Mouse (Mus musculus) cortical plate, adult 2 months (tissue): ENCODE measurements around the gene Urah.

Experiments used
- CTCF ChIP-seq: fragments of 200-500 bp; IDR thresholded peaks from 2 replicates; pipeline ENCODE4 v1.5.1; 2011; ENCODE audit warnings: mild to moderate bottlenecking, control low read depth, low read length; ENCODE audit not compliant: insufficient read depth; ENCODE audit errors: extremely low read depth
- POLR2A ChIP-seq: fragments of 200-500 bp; IDR thresholded peaks from 2 replicates; pipeline ENCODE4 v1.6.1; 2011; ENCODE audit warnings: mild to moderate bottlenecking, low read length, control low read depth; ENCODE audit not compliant: insufficient read depth; ENCODE audit errors: extremely low read depth

DNA sequence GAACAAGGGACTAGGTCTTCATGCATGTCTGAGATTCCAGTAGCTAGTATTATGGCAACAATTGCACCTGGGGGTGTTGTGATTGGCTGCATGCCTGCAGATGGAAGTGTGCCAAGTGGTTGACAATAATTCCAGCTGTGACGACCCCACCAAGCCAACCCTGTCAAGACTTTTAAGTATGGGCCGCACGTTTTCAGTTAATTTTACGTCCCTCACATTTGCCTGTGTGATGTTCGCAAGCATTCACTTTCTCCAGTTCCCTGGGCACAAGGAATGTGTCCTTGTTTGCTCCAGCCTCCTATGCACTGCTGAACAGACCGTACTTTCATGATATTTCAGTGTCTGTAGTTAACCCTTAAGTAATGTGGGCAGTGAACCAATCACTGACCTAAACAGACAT lies 32.2 kb upstream of the Urah start:
- TF ChIP-seq POLR2A, result no peak
- no peak for TF ChIP-seq CTCF
